Mouse (Mus musculus) Patski (cell line): ENCODE measurements at regions not wholly inside any gene's neighbourhood (a gene's known extent, or its start where the extent isn't known, plus 50 kb on each side); places are given as distances from the start of the nearest gene placed in this dataset.

Experiments
- ATAC-seq: fragments of 100-300 bp; one replicate; pipeline ENCODE4 v1.8.0; 2021
- CTCF ChIA-PET: fragments of 350-600 bp; sonication (Branson Sonifier 250); formaldehyde crosslinking; loops from one replicate; lab custom pipeline; 2022; ENCODE audit warnings: inconsistent platforms; lab: Charles Lee
- POLR2A ChIA-PET: fragments of 350-600 bp; sonication (Branson Sonifier 250); formaldehyde crosslinking; loops from one replicate; lab custom pipeline; 2022; ENCODE audit warnings: antibody characterized with exemption, inconsistent platforms; lab: Charles Lee
- DNase-seq: peaks from one replicate; pipeline ENCODE4 v3.0.0-alpha.2; 2011; ENCODE audit warnings: low read depth, low spot score
- H3K27me3 ChIP-seq: fragments of 371-371 bp; one replicate; pipeline ENCODE4 v1.5.1; 2021
- CTCF ChIP-seq: fragments of 100-300 bp; IDR thresholded peaks from one replicate; pipeline ENCODE4 v1.5.1; 2021
- in situ Hi-C: fragments of 300-500 bp; cut with MboI; formaldehyde crosslinking; loops from 3 replicates; pipeline ENCODE4 v1.11.1; 2018; ENCODE audit warnings: low pct_unique_long_range_greater_than_20kb, mixed read lengths

DNA sequence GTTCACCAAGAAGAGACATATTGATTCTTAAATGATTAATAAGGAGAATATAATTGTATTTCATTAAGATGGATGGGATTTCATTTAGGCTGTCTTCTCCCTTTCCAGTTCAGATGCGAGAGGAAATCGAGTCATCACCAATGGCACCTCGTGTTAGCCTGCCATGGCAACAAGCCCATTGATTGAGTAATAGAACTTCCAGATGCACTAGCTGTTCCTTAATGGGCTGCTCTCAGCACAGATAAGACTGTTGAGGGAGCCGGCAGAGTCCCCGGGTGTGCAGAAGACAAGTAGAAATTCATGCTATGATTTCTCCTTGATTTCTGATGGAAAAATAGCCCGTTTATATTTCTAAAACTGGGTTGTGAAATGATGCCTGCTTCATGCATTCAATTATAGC, 336.5 kb upstream of the Slc35b3 start:
- ChIA-PET CTCF (interaction anchor here (1.5 kb wide), 1 partner anchor 13 kb away, joined by 4 read pairs; no protein-coding TSS in a partner anchor), POLR2A (interaction anchor here (0.8 kb wide), 1 partner anchor 128 kb away, joined by 3 read pairs; no protein-coding TSS in a partner anchor)
- TF ChIP-seq CTCF = no peak
- ATAC-seq (no peak), DNase-seq (no peak)
- H3K27me3 ChIP-seq = no peaks in the 10 kb centered on the region
- in situ Hi-C loops = no loop called here

DNA sequence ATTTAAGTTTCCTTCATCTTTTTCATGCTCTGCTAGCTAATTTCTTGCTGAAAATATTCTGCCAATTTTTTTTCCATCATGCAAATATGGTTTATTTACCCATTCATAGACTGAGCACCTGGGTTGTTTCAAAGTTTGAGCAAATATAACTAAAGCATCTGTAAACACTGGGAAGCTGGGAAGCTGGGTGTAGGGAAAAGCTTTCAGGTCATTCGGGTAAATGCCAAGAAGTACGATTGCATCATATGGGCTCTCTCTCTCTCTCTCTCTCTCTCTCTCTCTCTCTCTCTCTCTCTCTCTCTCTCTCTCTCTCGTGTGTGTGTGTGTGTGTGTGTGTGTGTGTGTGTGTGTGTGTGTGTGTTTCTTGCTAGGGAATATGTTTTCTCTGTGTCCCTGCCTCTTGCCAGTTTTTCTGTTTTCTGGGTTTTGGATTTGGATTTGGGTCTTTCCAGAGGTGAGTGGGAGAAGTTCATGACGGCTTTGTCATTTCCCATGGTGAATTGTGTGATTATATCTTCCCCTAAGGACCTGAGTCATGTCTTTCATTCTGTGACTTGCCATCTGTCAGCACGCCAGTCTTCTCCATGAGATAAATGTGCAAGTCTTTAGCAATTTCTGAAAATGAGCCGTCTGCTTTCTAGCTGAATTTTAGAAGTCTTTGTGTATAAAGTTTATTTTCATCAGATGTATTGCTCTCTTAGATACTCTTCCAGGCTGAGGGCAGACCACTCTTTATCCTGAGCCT, 329.7 kb upstream of the Slc35b3 start:
- H3K27me3 ChIP-seq = no peaks in the 10 kb centered on the region
- POLR2A ChIA-PET = no interaction called here
- DNase-seq (no peak), ATAC-seq (no peak)
- CTCF ChIA-PET = no interaction called here
- in situ Hi-C loops = no loop called here
- TF ChIP-seq CTCF = no peak

DNA sequence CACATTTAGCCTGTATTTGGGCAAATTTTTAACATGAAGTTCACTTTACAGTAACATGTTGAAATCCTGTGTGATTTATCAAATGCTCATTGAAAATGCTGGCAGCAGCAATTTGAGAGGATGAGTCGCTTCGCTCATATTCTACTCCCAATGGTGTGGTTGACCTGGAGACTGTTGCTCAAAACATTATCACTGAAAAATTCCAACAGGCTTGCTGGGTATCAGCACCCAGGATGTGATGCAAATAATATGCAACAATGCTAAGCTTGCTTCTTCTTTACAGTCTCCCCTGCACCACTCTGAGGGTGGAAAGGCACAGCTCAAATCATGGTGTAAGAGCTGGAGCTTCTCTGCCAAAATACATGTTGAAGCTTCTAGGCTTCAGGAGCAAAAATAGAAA, 321.6 kb upstream of the Slc35b3 start:
- in situ Hi-C loops = no loop called here
- peaks cover 22% of the 10 kb centered on the region for H3K27me3 ChIP-seq
- ChIA-PET CTCF (no interaction called here), POLR2A (no interaction called here)
- ATAC-seq (no peak), DNase-seq (no peak)
- no peak for TF ChIP-seq CTCF

DNA sequence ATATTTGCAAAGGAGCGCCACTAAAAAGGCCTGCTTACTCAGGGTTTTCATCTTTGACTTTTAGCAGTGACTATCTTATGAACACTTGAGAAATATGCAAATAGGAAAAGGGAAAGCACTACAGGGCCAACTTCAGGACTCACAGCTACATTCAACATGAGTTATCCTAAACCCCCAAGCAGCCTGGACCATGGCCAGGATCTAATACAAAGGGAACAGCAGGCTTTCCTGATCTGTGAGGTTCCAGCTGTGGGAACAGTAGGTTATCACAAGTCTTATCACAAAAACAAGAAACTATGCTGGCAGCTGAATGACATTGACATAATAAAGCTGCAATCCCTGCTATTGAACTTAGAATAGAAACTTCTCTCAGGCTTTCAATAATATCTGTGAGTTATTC, 317.4 kb upstream of the Slc35b3 start:
- DNase-seq (no peak), ATAC-seq (no peak)
- ChIA-PET POLR2A (no interaction called here), CTCF (interaction anchor here (1.9 kb wide), 1 partner anchor 22 kb away, joined by 5 read pairs; no protein-coding TSS in a partner anchor)
- H3K27me3 ChIP-seq = peaks cover 25% of the 10 kb centered on the region
- in situ Hi-C loops = no loop called here
- no peak for TF ChIP-seq CTCF

DNA sequence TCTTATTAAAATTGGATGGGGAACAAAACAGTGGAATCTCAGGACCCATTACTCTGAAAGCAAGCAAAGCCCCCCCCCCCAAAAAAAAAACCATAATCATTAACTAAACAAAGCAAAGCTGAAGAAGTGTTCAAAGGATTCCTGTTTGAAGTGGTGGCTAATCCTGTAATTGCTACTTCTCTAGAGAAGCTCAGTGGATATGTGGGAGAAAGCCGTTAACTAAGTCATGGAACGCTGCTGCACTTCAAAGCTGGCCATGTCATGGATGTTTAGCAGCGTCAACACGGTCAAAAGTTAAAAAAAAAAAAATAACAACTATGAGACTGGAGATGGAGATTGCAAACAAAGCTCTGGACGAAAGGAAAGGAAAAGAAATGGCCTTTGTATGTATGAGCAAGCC, 305.3 kb upstream of the Slc35b3 start:
- in situ Hi-C loops = no loop called here
- H3K27me3 ChIP-seq = peaks cover 30% of the 10 kb centered on the region
- ATAC-seq (no peak), DNase-seq (no peak)
- ChIA-PET CTCF (no interaction called here), POLR2A (interaction anchor here (0.7 kb wide), 1 partner anchor 18 kb away, joined by 3 read pairs; no protein-coding TSS in a partner anchor)
- no peak for TF ChIP-seq CTCF

DNA sequence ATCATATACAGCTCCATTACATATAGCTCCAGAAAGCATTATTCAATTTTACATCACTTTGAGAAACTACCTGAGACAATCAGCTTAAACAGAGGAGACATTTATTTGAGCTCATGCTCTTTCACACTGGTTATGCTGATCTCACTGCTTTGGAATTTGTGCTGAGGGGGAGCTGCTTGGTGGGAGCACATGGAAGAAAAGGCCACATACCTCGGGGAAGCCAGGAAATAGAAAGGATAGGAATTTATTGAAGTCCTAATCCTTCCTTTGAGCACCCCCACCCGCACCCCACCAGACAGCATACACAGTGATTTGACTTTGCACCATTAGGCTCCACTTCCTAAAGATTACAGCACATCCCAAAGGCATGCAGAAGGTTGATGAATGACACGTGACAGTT, 296.0 kb upstream of the Slc35b3 start:
- TF ChIP-seq CTCF = no peak
- no peak for DNase-seq

DNA sequence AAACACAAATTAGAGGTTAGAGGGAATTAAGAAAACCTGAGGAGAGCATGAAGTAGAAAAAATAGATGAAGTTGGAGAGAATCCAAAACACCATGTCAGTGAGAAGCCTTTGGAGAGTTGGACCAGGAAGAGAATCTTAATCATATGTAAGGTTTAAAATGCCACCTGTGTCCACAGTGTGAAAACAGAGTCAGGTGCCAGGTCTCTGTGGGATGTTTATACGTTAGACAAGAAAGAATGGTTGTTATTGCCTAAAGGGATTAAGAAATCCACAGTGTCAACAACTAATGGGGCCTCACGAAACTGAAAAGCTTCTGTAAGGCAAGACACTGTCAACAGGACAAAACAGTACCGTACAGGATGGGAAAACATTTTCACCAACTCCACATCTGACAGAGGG, 294.7 kb upstream of the Slc35b3 start:
- no peak for DNase-seq
- ChIA-PET POLR2A (interaction anchor here (0.6 kb wide), 1 partner anchor 30 kb away, joined by 3 read pairs; no protein-coding TSS in a partner anchor), CTCF (interaction anchor here (0.9 kb wide), 1 partner anchor 29 kb away, joined by 3 read pairs; no protein-coding TSS in a partner anchor)
- no peak for TF ChIP-seq CTCF
- in situ Hi-C loops = no loop called here
- ATAC-seq = no peak
- H3K27me3 ChIP-seq = peaks cover 9% of the 10 kb centered on the region

More for the DNA sequence above, 296.0 kb upstream of the Slc35b3 start:
- peaks cover 17% of the 10 kb centered on the region for H3K27me3 ChIP-seq
- peak; percentile 54 for ATAC-seq
- ChIA-PET CTCF (interaction anchor here (1.3 to 1.7 kb wide), 2 partner anchors 14 to 21 kb away, joined by 4 to 5 read pairs; no protein-coding TSS in a partner anchor), POLR2A (no interaction called here)
- in situ Hi-C loops = no loop called here

DNA sequence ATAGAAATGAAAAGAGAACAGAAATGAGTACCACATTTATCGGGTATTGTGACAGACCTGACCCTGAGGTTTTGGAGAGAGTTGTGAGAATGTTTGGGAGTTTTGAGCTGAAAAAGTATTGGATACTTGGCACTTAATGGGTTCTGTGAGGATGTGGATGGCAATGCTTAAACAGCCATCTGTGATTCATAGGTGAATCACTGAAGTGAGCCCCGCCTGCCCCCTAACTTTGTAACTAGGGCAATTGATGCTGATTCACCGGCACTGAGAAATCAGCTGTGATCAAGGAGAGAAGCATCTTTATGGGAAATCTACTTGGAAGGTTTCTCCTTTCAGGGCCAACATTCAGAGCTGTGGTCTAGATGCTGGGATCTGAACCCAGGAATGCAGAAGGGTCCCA, 291.9 kb upstream of the Slc35b3 start:
- ChIA-PET POLR2A (no interaction called here), CTCF (interaction anchor here (1.2 kb wide), 1 partner anchor 26 kb away, joined by 3 read pairs; no protein-coding TSS in a partner anchor)
- no peaks in the 10 kb centered on the region for H3K27me3 ChIP-seq
- no peak for DNase-seq
- TF ChIP-seq CTCF = no peak
- in situ Hi-C loops = no loop called here
- ATAC-seq = no peak

DNA sequence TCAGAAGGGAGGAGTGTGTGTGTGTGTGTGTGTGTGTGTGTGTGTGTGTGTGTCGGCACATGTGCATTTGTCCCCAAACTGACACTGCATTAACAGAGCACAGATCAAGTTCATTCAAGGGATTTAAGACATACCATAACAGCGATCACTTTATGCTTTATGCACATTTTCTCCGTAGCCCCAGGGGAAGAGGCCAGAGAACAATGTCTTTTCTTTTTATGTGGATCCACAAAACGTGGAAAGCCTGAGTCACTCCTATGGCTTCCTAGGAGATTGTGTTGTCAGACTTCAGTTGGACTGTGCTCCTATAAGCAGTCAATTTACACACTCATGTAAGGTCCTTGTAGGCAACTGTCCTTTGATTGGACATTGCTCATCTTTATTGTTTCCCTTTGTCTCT, 289.4 kb upstream of the Slc35b3 start:
- no peaks in the 10 kb centered on the region for H3K27me3 ChIP-seq
- ChIA-PET POLR2A (interaction anchor here (0.7 kb wide), 1 partner anchor 899 kb away, joined by 3 read pairs; no protein-coding TSS in a partner anchor), CTCF (no interaction called here)
- ATAC-seq (no peak), DNase-seq (no peak)
- no peak for TF ChIP-seq CTCF
- in situ Hi-C loops = no loop called here

DNA sequence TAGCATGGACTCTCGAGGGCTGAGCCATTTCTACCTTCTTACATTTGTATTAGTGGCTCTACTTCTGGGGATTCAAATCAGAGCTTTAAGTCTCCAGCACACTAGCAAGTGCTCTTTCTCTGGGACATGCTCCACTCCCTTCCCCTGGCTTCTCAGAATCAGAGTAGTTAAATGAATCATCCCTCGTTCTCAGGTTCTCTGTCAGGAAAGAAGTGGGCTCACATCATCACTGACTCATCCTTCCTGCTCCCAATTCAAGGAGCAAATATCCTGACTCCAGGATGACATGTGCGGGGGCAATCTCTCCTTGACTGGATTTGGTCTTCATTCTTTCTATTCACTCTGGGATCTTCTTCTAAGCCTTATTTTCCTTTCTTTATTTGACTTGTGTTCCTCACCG, 266.2 kb upstream of the Slc35b3 start:
- no peak for TF ChIP-seq CTCF
- in situ Hi-C loops = no loop called here
- POLR2A ChIA-PET = no interaction called here
- peaks cover 13% of the 10 kb centered on the region for H3K27me3 ChIP-seq
- DNase-seq (peak; percentile 24), ATAC-seq (no peak)
- CTCF ChIA-PET = interaction anchor here (1.1 to 1.6 kb wide), 2 partner anchors 26 to 29 kb away, joined by 3 read pairs; no protein-coding TSS in a partner anchor

DNA sequence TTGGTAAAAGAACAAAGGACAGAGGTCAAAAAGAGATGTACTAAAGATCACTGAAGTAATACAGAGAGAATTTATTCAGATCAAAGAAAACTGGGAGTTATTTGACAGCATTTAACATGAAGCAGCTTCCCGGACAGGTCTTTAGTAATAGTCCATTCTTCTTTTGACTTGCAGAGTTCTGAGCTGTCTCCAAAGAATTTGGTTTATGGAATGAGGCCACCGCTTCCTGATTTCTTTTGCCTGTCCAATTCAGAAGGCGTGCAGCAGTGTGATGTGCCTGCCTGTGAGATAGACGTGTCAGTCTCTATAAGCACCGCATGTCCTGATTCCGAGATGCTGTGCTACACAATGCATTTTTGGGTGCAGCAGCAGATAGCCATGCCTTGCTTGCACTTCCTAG, 265.0 kb upstream of the Slc35b3 start:
- ChIA-PET CTCF (interaction anchor here (1.1 kb wide), 1 partner anchor 30 kb away, joined by 3 read pairs; no protein-coding TSS in a partner anchor), POLR2A (interaction anchor here (0.6 kb wide), 1 partner anchor 29 kb away, joined by 3 read pairs; no protein-coding TSS in a partner anchor)
- no peak for ATAC-seq
- TF ChIP-seq CTCF = no peak
- in situ Hi-C loops = no loop called here
- peaks cover 21% of the 10 kb centered on the region for H3K27me3 ChIP-seq
- DNase-seq = no peak
